ENCODE assay signal across 8 mouse cellular contexts in the genomic region with DNA sequence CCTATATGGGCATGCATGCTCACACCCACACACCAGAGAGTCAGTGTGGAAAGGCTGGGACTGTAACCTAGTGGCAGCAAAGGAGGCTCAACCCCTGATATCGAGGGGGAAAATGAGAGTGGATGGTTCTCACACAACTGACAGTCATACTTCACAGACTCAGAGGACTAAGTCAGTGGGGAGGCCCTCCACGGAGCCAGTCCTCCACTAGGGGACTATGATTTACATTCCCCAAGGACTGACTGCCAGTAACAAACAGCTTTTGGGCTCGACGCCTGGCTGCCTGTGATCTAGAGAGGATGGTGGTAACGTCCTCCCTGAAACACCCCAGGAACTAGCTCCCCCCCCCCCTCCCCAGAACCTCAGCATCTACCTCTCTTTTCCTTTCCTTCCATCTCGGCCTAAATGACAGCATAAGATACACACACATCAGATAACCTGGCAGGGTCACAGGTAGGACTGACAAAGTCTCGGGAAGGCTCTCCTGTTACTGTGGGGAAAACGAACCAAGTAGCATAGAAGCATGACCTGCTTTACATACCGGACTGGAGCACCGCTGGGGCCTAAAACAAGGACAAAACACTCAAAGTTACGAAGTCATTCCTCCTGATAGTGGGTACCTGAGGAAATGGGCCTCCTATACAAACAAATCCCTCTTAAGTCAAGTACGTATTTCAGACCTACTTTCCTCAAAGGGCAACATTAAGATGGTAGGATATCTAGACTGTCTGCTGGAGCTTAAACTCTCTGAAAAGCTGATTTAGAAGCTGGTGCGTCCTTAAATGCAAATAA. TPM values are rescaled to one million over a fixed set of nuclear protein-coding genes. Genes with fewer than 3 reads are reported as not detected.
DNase-seq lines count a peak whose midpoint lies in the region; ATAC-seq and TF ChIP-seq lines count a peak whose summit lies in the region.

No protein-coding gene starts in this region.

- ATAC-seq in forebrain, embryonic 16.5 days, result no peak
- ATAC-seq in kidney, embryonic 15.5 days (replicated peaks; ENCODE audit: low FRiP score), result no peak

- peaks cover 13% of the 10 kb centered on the region for H3K4me1 ChIP-seq in bone marrow macrophage, adult 2 months (ENCODE audit: control insufficient read depth, insufficient read depth, low read length)
- peaks cover 15% of the 10 kb centered on the region for H3K4me1 ChIP-seq in forebrain, embryonic 16.5 days (replicated peaks; ENCODE audit: control insufficient read depth, insufficient read depth, low read length)
- peaks cover 22% of the 10 kb centered on the region for H3K4me1 ChIP-seq in kidney, embryonic 15.5 days

- no peaks in the 10 kb centered on the region for H3K9me3 ChIP-seq in forebrain, embryonic 16.5 days (ENCODE audit: control insufficient read depth, low read length)
- no peaks in the 10 kb centered on the region for H3K9me3 ChIP-seq in kidney, embryonic 15.5 days (replicated peaks)

- DNase-seq in left cerebral cortex, postnatal 14 days (ENCODE audit: low spot score in 2 of 2), result peak; percentile 24 to 33
- no peak for DNase-seq in left cerebral cortex, postnatal 36 days (ENCODE audit: low spot score in 2 of 2)
- peak; percentile 61 for DNase-seq in lung, postnatal 36 days
- no peak for DNase-seq in right cerebral cortex, adult 18-20 months
- DNase-seq in gastrocnemius, postnatal 4 days (ENCODE audit: low spot score in 2 of 2), result no peak

- TF ChIP-seq POLR2A in bone marrow macrophage, adult 2 months (IDR thresholded peaks at IDR 0.05; ENCODE audit: borderline replicate concordance, low read depth, low read length), result no peak

- 47% methylated on average over 13 of the region's 13 CpGs for WGBS in forebrain, embryonic 16.5 days
- 29% methylated on average over 13 of the region's 13 CpGs for WGBS in kidney, embryonic 15.5 days

- TF ChIP-seq CTCF in bone marrow macrophage, adult 2 months (IDR thresholded peaks at IDR 0.05; ENCODE audit: low read depth, low read length), result no peak

- intact Hi-C loops in left cerebral cortex, postnatal 14 days (cut with DNase I), result no loop called here
- intact Hi-C loops in left cerebral cortex, postnatal 36 days (cut with DNase I), result no loop called here

- peak overlapping the region; percentile 74 for H3K9ac ChIP-seq in forebrain, embryonic 16.5 days (replicated peaks; ENCODE audit: low read depth, low read length)
- H3K9ac ChIP-seq in kidney, embryonic 15.5 days, result peak overlapping the region; percentile 60

- H3K4me3 ChIP-seq in bone marrow macrophage, adult 2 months (ENCODE audit: insufficient read depth, low read length), result peak overlapping the region; percentile 89
- H3K4me3 ChIP-seq in forebrain, embryonic 16.5 days (replicated peaks; ENCODE audit: low read length), result peak overlapping the region; percentile 72
- peak overlapping the region; percentile 61 for H3K4me3 ChIP-seq in kidney, embryonic 15.5 days (replicated peaks)

- no peaks in the 10 kb centered on the region for H3K36me3 ChIP-seq in forebrain, embryonic 16.5 days (ENCODE audit: control insufficient read depth, insufficient read depth)
- peaks cover 4% of the 10 kb centered on the region for H3K36me3 ChIP-seq in kidney, embryonic 15.5 days

- no peak overlapping the region for H3K27ac ChIP-seq in bone marrow macrophage, adult 2 months (ENCODE audit: insufficient read depth, low read depth, low read length)
- H3K27ac ChIP-seq in forebrain, embryonic 16.5 days (ENCODE audit: low read length), result no peak overlapping the region
- peak overlapping the region; percentile 7; the same call in 1 of the 2 replicates for H3K27ac ChIP-seq in kidney, embryonic 15.5 days

- no peaks in the 10 kb centered on the region for H3K27me3 ChIP-seq in forebrain, embryonic 16.5 days (replicated peaks; ENCODE audit: control insufficient read depth, insufficient read depth, low read length)
- no peaks in the 10 kb centered on the region for H3K27me3 ChIP-seq in kidney, embryonic 15.5 days

- peak overlapping the region; percentile 72 for H3K4me2 ChIP-seq in forebrain, embryonic 16.5 days (ENCODE audit: low read length)
- peak overlapping the region; percentile 75 for H3K4me2 ChIP-seq in kidney, embryonic 15.5 days

RNA-seq across cellular contexts. Expression of gene Elmod3, which starts 0.9 kb away (rescaled TPM):
- 10 to 100 TPM; 15.9 to 17.3 TPM for total RNA-seq in left cerebral cortex, postnatal 14 days (2021)
- 10 to 100 TPM; 19.7 to 19.9 TPM for total RNA-seq in left cerebral cortex, postnatal 36 days (2021)
- polyA plus RNA-seq in bone marrow macrophage, adult 2 months (2012; ENCODE audit: insufficient read depth, insufficient read length, missing spikeins), result 12.0 and 12.6 TPM in 2 replicates
- polyA plus RNA-seq in forebrain, embryonic 16.5 days (2015; fragmentation: Nextera tagmentation; extraction: Ambion mirVana), result 16.9 and 17.0 TPM in 2 replicates
- 14.6 and 16.8 TPM in 2 replicates for polyA plus RNA-seq in kidney, embryonic 15.5 days (2015; fragmentation: Nextera tagmentation; extraction: Ambion mirVana)
- 1 to 10 TPM; 8.1 to 8.8 TPM for total RNA-seq in gastrocnemius, postnatal 4 days (2021)

RNA-seq across cellular contexts. Expression of gene Retsat, which starts 1.0 kb away (rescaled TPM):
- 10 to 100 TPM; 41.6 to 43.8 TPM for total RNA-seq in left cerebral cortex, postnatal 14 days (2021)
- total RNA-seq in left cerebral cortex, postnatal 36 days (2021), result 10 to 100 TPM; 52.2 to 53.9 TPM
- polyA plus RNA-seq in bone marrow macrophage, adult 2 months (2012; ENCODE audit: insufficient read depth, insufficient read length, missing spikeins), result 15.7 and 21.3 TPM in 2 replicates
- 4.1 and 5.0 TPM in 2 replicates for polyA plus RNA-seq in forebrain, embryonic 16.5 days (2015; fragmentation: Nextera tagmentation; extraction: Ambion mirVana)
- polyA plus RNA-seq in kidney, embryonic 15.5 days (2015; fragmentation: Nextera tagmentation; extraction: Ambion mirVana), result 22.1 and 24.6 TPM in 2 replicates
- total RNA-seq in gastrocnemius, postnatal 4 days (2021), result 10 to 100 TPM; 42.6 to 49.5 TPM

RNA-seq across cellular contexts. Expression of gene Tgoln1, which starts 19.5 kb away (rescaled TPM):
- 10 to 100 TPM; 64.0 to 67.5 TPM for total RNA-seq in left cerebral cortex, postnatal 14 days (2021)
- 10 to 100 TPM; 89.0 to 89.3 TPM for total RNA-seq in left cerebral cortex, postnatal 36 days (2021)
- polyA plus RNA-seq in bone marrow macrophage, adult 2 months (2012; ENCODE audit: insufficient read depth, insufficient read length, missing spikeins), result 80.0 and 87.9 TPM in 2 replicates
- 34.6 and 38.0 TPM in 2 replicates for polyA plus RNA-seq in forebrain, embryonic 16.5 days (2015; fragmentation: Nextera tagmentation; extraction: Ambion mirVana)
- 37.5 and 39.5 TPM in 2 replicates for polyA plus RNA-seq in kidney, embryonic 15.5 days (2015; fragmentation: Nextera tagmentation; extraction: Ambion mirVana)
- total RNA-seq in gastrocnemius, postnatal 4 days (2021), result 10 to 100 TPM; 26.5 to 27.9 TPM

RNA-seq across cellular contexts. Expression of gene Capg, which starts 53.1 kb away (rescaled TPM):
- 1 to 10 TPM; 3.3 to 3.6 TPM for total RNA-seq in left cerebral cortex, postnatal 14 days (2021)
- 1 to 10 TPM; 2.2 to 3.1 TPM for total RNA-seq in left cerebral cortex, postnatal 36 days (2021)
- polyA plus RNA-seq in bone marrow macrophage, adult 2 months (2012; ENCODE audit: insufficient read depth, insufficient read length, missing spikeins), result 788 and 835 TPM in 2 replicates
- polyA plus RNA-seq in forebrain, embryonic 16.5 days (2015; fragmentation: Nextera tagmentation; extraction: Ambion mirVana), result 4.9 and 5.4 TPM in 2 replicates
- 68.4 and 70.7 TPM in 2 replicates for polyA plus RNA-seq in kidney, embryonic 15.5 days (2015; fragmentation: Nextera tagmentation; extraction: Ambion mirVana)
- total RNA-seq in gastrocnemius, postnatal 4 days (2021), result 10 to 100 TPM; 15.8 to 16.6 TPM

Comparison
In these comparisons a context has a peak if more than half of its experiments do, and no peak if none do; other contexts are left out.
1. DNase-seq: peak in left cerebral cortex, postnatal 14 days (2 of 2) and lung, postnatal 36 days (single experiment); none in left cerebral cortex, postnatal 36 days (0 of 2), right cerebral cortex, adult 18-20 months (single experiment) and gastrocnemius, postnatal 4 days (0 of 2).
2. Peak in every context shown above with its lines, with median percentiles within 50 percentile points of each other: H3K4me3 ChIP-seq.